Mouse (Mus musculus): ENCODE data around the gene Srgap3. TPM values are rescaled to one million over a fixed set of nuclear protein-coding genes. Genes with fewer than 3 reads are reported as not detected.
A peak's percentile ranks its signal among the peaks of the same experiment; 100 is the strongest.

Gene Srgap3
- polyA plus RNA-seq, 1 experiment from 2014 or later: 5.3 TPM

DNA sequence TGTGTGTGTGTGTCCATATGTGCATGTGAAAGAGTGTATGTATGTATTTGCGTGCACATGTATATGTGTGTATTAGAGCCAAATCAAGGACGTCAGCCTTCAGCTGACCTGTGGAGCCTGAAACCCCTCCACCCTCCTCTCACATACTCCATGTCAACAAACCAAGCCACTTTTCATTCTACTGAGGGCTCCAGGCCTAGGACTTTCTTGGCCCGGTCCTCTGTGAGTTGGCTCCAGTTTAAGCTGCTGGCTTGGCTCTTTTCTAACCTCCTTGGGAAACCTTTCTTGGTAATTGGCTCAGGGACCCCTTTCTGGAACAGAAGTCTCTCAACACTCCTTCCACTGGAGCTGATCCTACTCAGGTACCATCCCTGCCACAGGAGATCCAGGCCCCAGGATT is 210.6 kb downstream of the Srgap3 start:
- Histone ChIP-seq H3K27ac (no peak overlapping the region), H3K4me3 (replicated peaks) (no peak overlapping the region), H3K4me2 (no peak overlapping the region), H3K9me3 (peaks cover 4% of the 10 kb centered on the region; the same call in 1 of the 2 replicates), H3K27me3 (no peaks in the 10 kb centered on the region), H3K9ac (replicated peaks) (no peak overlapping the region), H3K4me1 (replicated peaks) (no peaks in the 10 kb centered on the region), H3K36me3 (peaks cover 19% of the 10 kb centered on the region)
- WGBS: 96% methylated on average over 3 of the region's 3 CpGs
- no peak for ATAC-seq (ENCODE audit: insufficient number of reproducible peaks, insufficient read depth, low FRiP score, low TSS enrichment, low read depth)

DNA sequence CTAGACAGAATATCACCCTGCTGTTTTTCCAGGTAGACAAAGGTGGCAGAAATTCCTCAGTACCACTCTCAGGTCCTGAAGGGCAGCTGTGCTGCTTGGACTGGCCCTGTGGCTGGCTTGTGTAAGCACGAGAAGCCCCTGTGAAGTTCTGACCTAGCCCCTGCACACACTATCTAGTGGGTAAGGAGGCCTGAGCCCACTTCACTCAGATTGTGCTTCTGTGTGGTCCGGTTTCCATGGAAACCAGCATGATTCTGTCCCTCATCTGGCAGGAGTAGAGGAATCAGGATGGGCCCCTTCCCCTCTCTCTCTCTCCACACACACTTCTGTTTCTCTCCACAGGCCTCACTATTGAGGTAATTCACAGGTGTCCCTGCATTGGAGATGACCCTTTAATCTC is 212.0 kb downstream of the Srgap3 start:
- Histone ChIP-seq H3K36me3 (peaks cover 25% of the 10 kb centered on the region), H3K4me1 (replicated peaks) (no peaks in the 10 kb centered on the region), H3K9me3 (peaks cover 4% of the 10 kb centered on the region; the same call in 1 of the 2 replicates), H3K4me3 (replicated peaks) (no peak overlapping the region), H3K9ac (replicated peaks) (no peak overlapping the region), H3K4me2 (no peak overlapping the region), H3K27ac (no peak overlapping the region), H3K27me3 (no peaks in the 10 kb centered on the region)
- no peak for ATAC-seq (ENCODE audit: insufficient number of reproducible peaks, insufficient read depth, low FRiP score, low TSS enrichment, low read depth)
- WGBS: 92% methylated on average over 2 of the region's 2 CpGs

DNA sequence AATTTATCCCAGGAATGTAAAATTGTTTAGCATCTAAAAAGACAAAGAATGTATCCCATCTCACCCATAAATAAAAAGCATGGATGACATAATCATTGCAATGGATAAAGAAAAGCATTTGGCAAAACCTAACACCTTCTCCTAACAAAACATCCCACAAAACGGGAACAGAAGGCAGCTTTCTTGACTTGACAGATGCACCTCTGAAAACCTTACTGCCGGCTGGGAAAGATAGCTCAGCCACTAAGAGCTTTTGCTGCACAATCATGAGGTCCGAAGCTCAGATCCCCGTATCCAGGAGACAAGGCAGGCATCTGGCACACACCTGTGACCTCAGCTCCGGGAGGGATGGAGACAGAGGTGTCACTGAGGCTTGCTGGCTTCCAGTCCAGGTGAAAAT is 213.1 kb downstream of the Srgap3 start:
- ATAC-seq (ENCODE audit: insufficient number of reproducible peaks, insufficient read depth, low FRiP score, low TSS enrichment, low read depth): no peak
- peaks cover 25% of the 10 kb centered on the region for H3K36me3 ChIP-seq
- H3K4me2 ChIP-seq: no peak overlapping the region
- no peaks in the 10 kb centered on the region for H3K27me3 ChIP-seq
- H3K9ac ChIP-seq (replicated peaks): no peak overlapping the region
- peaks cover 4% of the 10 kb centered on the region; the same call in 1 of the 2 replicates for H3K9me3 ChIP-seq
- H3K4me3 ChIP-seq (replicated peaks): no peak overlapping the region
- WGBS: 64% methylated on average over 5 of the region's 5 CpGs
- no peak overlapping the region for H3K27ac ChIP-seq
- peaks cover 6% of the 10 kb centered on the region; the same call in 1 of the 2 replicates for H3K4me1 ChIP-seq (replicated peaks)

DNA sequence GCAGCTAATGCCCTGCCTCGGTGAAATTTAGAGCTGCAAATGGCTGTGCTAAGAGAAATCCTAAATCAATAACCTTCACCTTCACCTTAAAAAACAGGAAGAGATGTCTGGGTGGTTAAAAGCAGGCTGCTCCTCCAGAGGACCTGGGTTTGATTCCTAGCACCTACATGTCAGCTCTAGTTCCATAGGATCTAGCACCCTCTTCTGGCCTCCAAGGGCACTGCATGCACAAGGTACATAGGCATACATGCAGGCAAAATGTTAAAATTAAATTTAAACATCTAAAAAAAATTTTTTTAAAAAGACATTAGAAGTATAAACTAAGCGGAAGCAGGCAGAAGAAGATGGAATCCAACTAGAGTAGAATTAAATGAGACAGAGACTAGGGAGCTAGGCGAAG is 214.6 kb downstream of the Srgap3 start:
- ATAC-seq (ENCODE audit: insufficient number of reproducible peaks, insufficient read depth, low FRiP score, low TSS enrichment, low read depth): no peak
- Histone ChIP-seq H3K27me3 (no peaks in the 10 kb centered on the region), H3K9ac (replicated peaks) (no peak overlapping the region), H3K4me1 (replicated peaks) (peaks cover 17% of the 10 kb centered on the region), H3K9me3 (peaks cover 4% of the 10 kb centered on the region; the same call in 1 of the 2 replicates), H3K36me3 (peaks cover 25% of the 10 kb centered on the region; the same call in 1 of the 2 replicates), H3K27ac (no peak overlapping the region), H3K4me3 (replicated peaks) (no peak overlapping the region), H3K4me2 (no peak overlapping the region)
- 94% methylated on average over 3 of the region's 3 CpGs for WGBS

DNA sequence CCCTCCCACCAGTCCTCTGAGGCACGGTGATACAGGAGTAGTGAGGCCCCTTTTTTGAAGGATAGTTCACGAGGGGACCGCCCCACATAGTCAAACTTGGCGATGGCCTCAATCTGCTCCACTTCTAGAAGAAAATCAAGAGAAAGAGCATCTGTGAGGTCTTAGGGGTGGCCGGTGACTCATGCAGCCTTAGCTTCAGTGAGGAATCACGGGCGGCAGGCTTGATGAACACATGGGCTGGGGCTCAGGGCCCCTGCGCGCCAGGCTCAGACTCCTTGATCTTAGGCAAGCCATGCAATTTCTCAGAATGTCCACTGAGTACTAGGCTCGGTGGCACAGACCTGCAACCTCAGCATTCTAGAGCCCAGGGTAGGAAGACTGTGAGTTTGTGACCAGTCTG is 215.7 kb downstream of the Srgap3 start:
- H3K9ac ChIP-seq (replicated peaks): no peak overlapping the region
- H3K4me2 ChIP-seq: no peak overlapping the region
- peaks cover 25% of the 10 kb centered on the region; the same call in 1 of the 2 replicates for H3K36me3 ChIP-seq
- WGBS: 94% methylated on average over 10 of the region's 10 CpGs
- no peak overlapping the region for H3K4me3 ChIP-seq (replicated peaks)
- peaks cover 4% of the 10 kb centered on the region; the same call in 1 of the 2 replicates for H3K9me3 ChIP-seq
- peaks cover 19% of the 10 kb centered on the region for H3K4me1 ChIP-seq (replicated peaks)
- ATAC-seq (ENCODE audit: insufficient number of reproducible peaks, insufficient read depth, low FRiP score, low TSS enrichment, low read depth): no peak
- H3K27ac ChIP-seq: no peak overlapping the region
- no peaks in the 10 kb centered on the region for H3K27me3 ChIP-seq

DNA sequence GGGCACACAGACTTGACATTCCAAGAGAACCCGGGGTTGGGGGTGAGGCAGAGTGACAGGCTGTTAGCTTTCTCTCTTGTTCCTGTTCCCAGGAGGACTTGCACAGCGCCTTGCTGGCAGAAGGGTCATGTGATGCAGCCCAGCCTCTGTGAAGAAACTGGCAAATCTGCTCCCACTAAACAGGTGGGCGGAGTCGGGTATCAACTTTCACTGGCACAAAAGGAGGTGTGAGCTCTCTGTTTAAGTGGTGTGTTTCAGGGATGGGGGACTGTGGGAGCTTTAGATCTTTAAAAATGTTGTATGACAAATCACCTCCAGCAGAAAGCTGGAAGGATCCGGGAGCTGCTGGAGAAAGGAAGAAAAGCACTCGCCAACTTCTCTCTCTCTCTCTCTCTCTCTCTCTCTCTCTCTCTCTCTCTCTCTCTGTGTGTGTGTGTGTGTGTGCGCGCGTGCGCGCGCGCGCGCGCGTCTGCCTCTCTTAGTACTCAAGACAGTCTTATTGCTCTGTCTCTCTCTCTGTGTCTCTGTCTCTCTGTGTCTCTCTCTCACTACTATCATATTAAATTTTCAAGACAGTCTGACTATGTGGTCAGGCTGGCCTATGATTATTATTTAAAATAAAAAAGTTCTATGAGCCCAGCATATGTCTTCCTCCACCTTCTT is 218.2 kb downstream of the Srgap3 start:
- Histone ChIP-seq H3K27me3 (no peaks in the 10 kb centered on the region), H3K4me2 (peak overlapping the region; percentile 55), H3K9ac (replicated peaks) (peak overlapping the region; percentile 37; the same call in 1 of the 2 replicates), H3K27ac (peak overlapping the region; percentile 82), H3K4me1 (replicated peaks) (peaks cover 19% of the 10 kb centered on the region), H3K9me3 (peaks cover 4% of the 10 kb centered on the region; the same call in 1 of the 2 replicates), H3K4me3 (replicated peaks) (peak overlapping the region; percentile 35), H3K36me3 (peaks cover 8% of the 10 kb centered on the region; the same call in 1 of the 2 replicates)
- WGBS: 8% methylated on average over 17 of the region's 17 CpGs
- peak; percentile 85 for ATAC-seq (ENCODE audit: insufficient number of reproducible peaks, insufficient read depth, low FRiP score, low TSS enrichment, low read depth)

DNA sequence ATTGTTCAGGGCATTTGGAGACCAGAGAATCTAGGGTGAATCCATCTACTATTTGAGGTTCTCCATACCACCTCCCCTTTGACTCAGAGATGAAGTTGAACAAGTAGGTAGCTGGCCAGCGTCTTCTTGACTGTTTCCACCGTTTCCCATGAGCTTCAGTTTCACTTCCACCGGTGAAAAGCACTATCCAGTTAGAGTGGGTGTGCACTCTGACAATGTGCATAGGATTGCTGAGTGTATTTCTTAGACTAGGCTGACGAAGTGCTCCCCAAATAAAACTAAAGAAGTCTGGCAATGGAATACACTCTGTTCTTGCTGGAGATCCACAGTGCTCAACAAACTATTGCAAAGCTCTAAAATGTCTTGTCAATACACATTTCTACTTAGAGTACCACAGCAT is 221.6 kb downstream of the Srgap3 start:
- H3K27ac ChIP-seq: no peak overlapping the region
- H3K4me2 ChIP-seq: no peak overlapping the region
- no peak overlapping the region for H3K9ac ChIP-seq (replicated peaks)
- H3K36me3 ChIP-seq: no peaks in the 10 kb centered on the region
- peaks cover 19% of the 10 kb centered on the region for H3K4me1 ChIP-seq (replicated peaks)
- H3K4me3 ChIP-seq (replicated peaks): no peak overlapping the region
- ATAC-seq (ENCODE audit: insufficient number of reproducible peaks, insufficient read depth, low FRiP score, low TSS enrichment, low read depth): no peak
- H3K27me3 ChIP-seq: no peaks in the 10 kb centered on the region
- WGBS: 92% methylated on average over 4 of the region's 4 CpGs
- H3K9me3 ChIP-seq: no peaks in the 10 kb centered on the region

DNA sequence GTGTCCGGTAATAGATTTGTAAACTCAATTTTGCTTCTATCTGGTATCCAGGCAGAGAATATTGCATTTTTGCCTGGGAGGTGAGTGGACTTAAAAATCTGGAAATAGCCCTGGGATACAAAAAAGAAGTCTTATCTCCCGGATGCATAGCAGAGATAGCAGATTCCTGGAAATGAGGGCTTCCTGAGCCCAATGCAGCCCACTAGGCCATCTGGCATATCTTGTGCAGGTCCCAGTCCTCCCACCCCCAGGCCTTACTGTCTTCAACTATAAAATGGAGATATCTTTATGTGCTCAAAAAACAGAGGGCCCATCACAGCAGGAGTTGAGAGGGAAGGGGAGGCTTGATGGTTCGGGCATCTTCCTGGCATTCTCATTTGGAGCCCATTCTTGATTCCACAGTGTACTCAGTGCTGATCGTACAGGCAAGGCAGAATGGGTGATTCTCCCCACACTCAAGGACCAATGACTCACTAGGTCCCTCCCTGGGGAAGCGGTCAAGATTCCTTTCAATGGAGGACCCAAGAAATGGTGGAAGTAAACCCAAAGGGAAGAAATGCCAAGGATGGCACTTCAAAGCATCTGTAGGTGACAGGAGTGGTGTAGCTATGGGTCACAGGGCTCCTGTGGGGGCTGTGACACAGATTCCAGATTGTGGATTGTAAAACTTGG is 226.5 kb downstream of the Srgap3 start:
- Histone ChIP-seq H3K4me3 (replicated peaks) (no peak overlapping the region), H3K9me3 (no peaks in the 10 kb centered on the region), H3K4me2 (no peak overlapping the region), H3K36me3 (no peaks in the 10 kb centered on the region), H3K9ac (replicated peaks) (no peak overlapping the region), H3K27ac (no peak overlapping the region), H3K27me3 (no peaks in the 10 kb centered on the region), H3K4me1 (replicated peaks) (no peaks in the 10 kb centered on the region)
- ATAC-seq (ENCODE audit: insufficient number of reproducible peaks, insufficient read depth, low FRiP score, low TSS enrichment, low read depth): no peak
- WGBS: 83% methylated on average over 5 of the region's 5 CpGs

DNA sequence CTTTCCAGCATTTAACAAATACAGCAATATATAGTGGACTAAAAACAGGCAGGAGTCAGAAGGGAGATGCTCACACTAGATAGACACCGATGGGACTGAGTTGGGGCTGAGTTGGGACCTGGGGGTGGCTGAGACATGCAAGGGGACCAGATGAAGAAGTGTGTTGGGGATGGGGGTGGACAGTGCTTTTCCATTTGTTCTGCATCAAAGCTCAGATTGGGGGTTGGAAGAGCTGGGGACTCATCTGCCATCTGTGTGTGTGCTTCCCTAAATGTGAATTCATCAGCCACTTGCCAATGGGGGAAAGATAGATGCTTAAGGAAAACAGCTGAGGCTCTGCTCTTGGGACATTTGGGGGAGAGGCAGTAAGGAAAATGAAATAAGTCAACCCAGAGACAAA is 227.1 kb downstream of the Srgap3 start:
- Histone ChIP-seq H3K4me1 (replicated peaks) (no peaks in the 10 kb centered on the region), H3K9me3 (no peaks in the 10 kb centered on the region), H3K36me3 (no peaks in the 10 kb centered on the region), H3K9ac (replicated peaks) (no peak overlapping the region), H3K4me3 (replicated peaks) (no peak overlapping the region), H3K27ac (no peak overlapping the region), H3K27me3 (no peaks in the 10 kb centered on the region), H3K4me2 (no peak overlapping the region)
- ATAC-seq (ENCODE audit: insufficient number of reproducible peaks, insufficient read depth, low FRiP score, low TSS enrichment, low read depth): no peak
- WGBS: 97% methylated on average over 1 of the region's 1 CpGs

DNA sequence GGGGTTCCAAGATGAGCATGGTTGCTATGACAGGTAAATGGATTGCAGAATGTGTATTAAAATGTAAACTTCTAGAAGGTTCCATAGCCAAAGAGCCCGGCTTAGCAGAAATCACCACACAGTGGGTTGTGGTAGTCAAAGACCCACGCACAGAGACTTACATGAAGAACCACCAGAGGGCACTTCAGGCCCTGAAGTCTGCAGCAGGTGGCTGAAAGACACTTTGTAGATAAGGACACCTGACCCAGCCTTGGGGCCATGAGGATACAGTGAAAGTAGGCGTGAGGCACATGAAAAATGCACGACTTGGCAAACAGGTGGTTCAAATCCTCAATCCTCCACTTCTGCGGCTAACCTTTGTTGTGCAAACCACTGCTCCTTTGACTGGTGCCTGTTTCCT is 229.9 kb downstream of the Srgap3 start:
- no peak overlapping the region for H3K4me3 ChIP-seq (replicated peaks)
- no peak overlapping the region for H3K9ac ChIP-seq (replicated peaks)
- 0 out of 2 replicates have a peak, but pooled peaks cover 8% of the 10 kb centered on the region for H3K9me3 ChIP-seq
- H3K4me2 ChIP-seq: no peak overlapping the region
- no peak for ATAC-seq (ENCODE audit: insufficient number of reproducible peaks, insufficient read depth, low FRiP score, low TSS enrichment, low read depth)
- no peaks in the 10 kb centered on the region for H3K36me3 ChIP-seq
- WGBS: 68% methylated on average over 5 of the region's 5 CpGs
- H3K27me3 ChIP-seq: no peaks in the 10 kb centered on the region
- no peaks in the 10 kb centered on the region for H3K4me1 ChIP-seq (replicated peaks)
- H3K27ac ChIP-seq: no peak overlapping the region

DNA sequence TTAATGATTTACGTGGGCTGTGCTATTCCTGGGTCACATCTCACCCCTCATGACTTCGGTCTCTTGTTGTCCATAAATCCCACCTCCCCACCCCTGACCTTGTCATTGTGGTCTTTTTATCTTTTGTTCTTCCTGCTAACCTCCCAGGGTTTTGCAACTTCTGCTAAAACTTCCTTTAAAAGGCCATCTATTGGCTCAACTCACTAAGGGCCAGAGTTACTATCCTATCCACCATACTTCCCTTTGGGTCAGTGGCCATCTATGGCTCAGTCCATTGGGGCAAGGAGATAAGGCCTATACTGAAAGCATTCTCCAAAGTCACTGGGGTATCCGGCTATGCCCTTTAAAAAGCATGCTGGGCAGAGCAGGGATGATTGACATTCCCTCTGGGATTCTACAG is 233.1 kb downstream of the Srgap3 start:
- H3K27me3 ChIP-seq: no peaks in the 10 kb centered on the region
- WGBS: 88% methylated on average over 3 of the region's 3 CpGs
- no peak overlapping the region for H3K27ac ChIP-seq
- no peaks in the 10 kb centered on the region for H3K4me1 ChIP-seq (replicated peaks)
- H3K36me3 ChIP-seq: no peaks in the 10 kb centered on the region
- H3K4me3 ChIP-seq (replicated peaks): no peak overlapping the region
- no peak for ATAC-seq (ENCODE audit: insufficient number of reproducible peaks, insufficient read depth, low FRiP score, low TSS enrichment, low read depth)
- H3K9ac ChIP-seq (replicated peaks): no peak overlapping the region
- 0 out of 2 replicates have a peak, but pooled peaks cover 8% of the 10 kb centered on the region for H3K9me3 ChIP-seq
- no peak overlapping the region for H3K4me2 ChIP-seq

Measured in limb, embryonic 12.5 days (tissue).